Mouse (Mus musculus) lung, embryonic 14.5 days (tissue): ENCODE measurements around the gene Olfr1412. TPM values are rescaled to one million over a fixed set of nuclear protein-coding genes. Genes with fewer than 3 reads are reported as not detected.

Experiments
- ATAC-seq: fragments of 200-750 bp; cut with Nextera tagmentation; 2 replicates; pipeline ENCODE4 v1.8.0; 2017; ENCODE audit warnings: mild to moderate bottlenecking, moderate TSS enrichment, moderate library complexity; ENCODE audit not compliant: insufficient read depth
- DNase-seq: peaks from one replicate; pipeline ENCODE4 v3.0.0-alpha.2; 2015
- H3K27ac ChIP-seq: fragments of 300-500 bp; sonication (generic); 2 replicates; pipeline ENCODE4 v1.5.1; 2014; ENCODE audit warnings: low read depth, mild to moderate bottlenecking, moderate library complexity
- H3K27me3 ChIP-seq: fragments of 300-500 bp; sonication (generic); 2 replicates; pipeline ENCODE4 v1.6.1; 2014; ENCODE audit warnings: low read length, control low read depth; ENCODE audit not compliant: insufficient read depth
- H3K36me3 ChIP-seq: fragments of 300-500 bp; sonication (generic); 2 replicates; pipeline ENCODE4 v1.6.1; 2014; ENCODE audit warnings: control low read depth; ENCODE audit not compliant: insufficient read depth
- H3K4me1 ChIP-seq: fragments of 300-500 bp; sonication (generic); 2 replicates; pipeline ENCODE4 v1.6.1; 2014; ENCODE audit warnings: antibody characterized with exemption, control low read depth; ENCODE audit not compliant: insufficient read depth
- H3K4me2 ChIP-seq: fragments of 300-500 bp; sonication (generic); 2 replicates; pipeline ENCODE4 v1.6.1; 2014; ENCODE audit warnings: mild to moderate bottlenecking
- H3K4me3 ChIP-seq: fragments of 300-500 bp; sonication (generic); 2 replicates; pipeline ENCODE4 v1.5.1; 2014; ENCODE audit warnings: low read depth, low read length
- H3K9ac ChIP-seq: fragments of 300-500 bp; sonication (generic); 2 replicates; pipeline ENCODE4 v1.6.1; 2014
- H3K9me3 ChIP-seq: fragments of 300-500 bp; sonication (generic); 2 replicates; pipeline ENCODE4 v1.6.1; 2016; ENCODE audit warnings: low read depth, low read length, control low read depth
- CTCF ChIP-seq: IDR thresholded peaks from 2 replicates; pipeline ENCODE4 v1.5.1; 2016; ENCODE audit warnings: antibody characterized with exemption, low read depth
- WGBS: fragments of 180-500 bp; shearing (Covaris S2); extraction: QIAGEN DNeasy Blood & Tissue Kit; methylation state at CpG from one replicate; pipeline ENCODE4 v1.1.7; 2014; 5-methylcytosine and 5-hydroxymethylcytosine counted together
- polyA plus RNA-seq: library from polyadenylated mRNA; unstranded; fragments of >200 nt; fragmentation: Nextera tagmentation; extraction: Ambion mirVana; gene quantifications from 2 replicates; pipeline ENCODE4 v1.2.1, GENCODE M21; 2014

Gene Olfr1412
- polyA plus RNA-seq, 1 experiment from 2014 or later = not detected

GRCm38 (mm10) chr1:92637501-92638172 is 52.1 kb downstream of the Olfr1412 start:
- whole genome bisulfite sequencing = 87% methylated on average over 15 of the region's 15 CpGs
- no peak overlapping the region for H3K4me3 ChIP-seq

GRCm38 (mm10) chr1:92638181-92638580 is 52.6 kb downstream of the Olfr1412 start:
- H3K9me3 ChIP-seq = no peaks in the 10 kb centered on the region
- no peaks in the 10 kb centered on the region for H3K27me3 ChIP-seq
- DNase-seq (no peak), ATAC-seq (no peak)
- H3K4me2 ChIP-seq = no peak overlapping the region
- 86% methylated on average over 3 of the region's 3 CpGs for WGBS
- no peak overlapping the region for H3K27ac ChIP-seq
- H3K9ac ChIP-seq = no peak overlapping the region
- TF ChIP-seq CTCF = no peak
- H3K36me3 ChIP-seq = peaks cover 38% of the 10 kb centered on the region
- H3K4me3 ChIP-seq = no peak overlapping the region
- peaks cover 3% of the 10 kb centered on the region; the same call in 1 of the 2 replicates for H3K4me1 ChIP-seq

More at GRCm38 (mm10) chr1:92637501-92638172, 52.1 kb downstream of the Olfr1412 start:
- peaks cover 3% of the 10 kb centered on the region; the same call in 1 of the 2 replicates for H3K4me1 ChIP-seq
- no peak overlapping the region for H3K9ac ChIP-seq
- H3K27me3 ChIP-seq = no peaks in the 10 kb centered on the region
- ATAC-seq (no peak), DNase-seq (no peak)
- no peak for TF ChIP-seq CTCF
- no peaks in the 10 kb centered on the region for H3K9me3 ChIP-seq
- no peak overlapping the region for H3K4me2 ChIP-seq
- no peak overlapping the region for H3K27ac ChIP-seq
- H3K36me3 ChIP-seq = peaks cover 38% of the 10 kb centered on the region

GRCm38 (mm10) chr1:92638736-92639135 is 53.2 kb downstream of the Olfr1412 start:
- Histone ChIP-seq H3K4me2 (no peak overlapping the region), H3K9ac (no peak overlapping the region), H3K9me3 (no peaks in the 10 kb centered on the region), H3K36me3 (peaks cover 38% of the 10 kb centered on the region), H3K4me3 (no peak overlapping the region), H3K27ac (no peak overlapping the region), H3K27me3 (no peaks in the 10 kb centered on the region), H3K4me1 (peaks cover 3% of the 10 kb centered on the region; the same call in 1 of the 2 replicates)
- ATAC-seq = no peak
- no peak for DNase-seq
- 89% methylated on average over 4 of the region's 4 CpGs for WGBS
- TF ChIP-seq CTCF = no peak

GRCm38 (mm10) chr1:92640393-92640792 is 54.8 kb downstream of the Olfr1412 start:
- Histone ChIP-seq H3K4me3 (peak overlapping the region; percentile 65), H3K27me3 (no peaks in the 10 kb centered on the region), H3K4me2 (peak overlapping the region; percentile 98), H3K36me3 (peaks cover 38% of the 10 kb centered on the region), H3K4me1 (peaks cover 3% of the 10 kb centered on the region; the same call in 1 of the 2 replicates), H3K9me3 (no peaks in the 10 kb centered on the region), H3K27ac (no peak overlapping the region), H3K9ac (peak overlapping the region; percentile 93; the same call in 1 of the 2 replicates)
- WGBS = 78% methylated on average over 6 of the region's 6 CpGs
- no peak for TF ChIP-seq CTCF
- DNase-seq (no peak), ATAC-seq (no peak)

Other genes with a start within 250 kb of the Olfr1412 start
- gene Ndufa10, start 111.9 kb upstream of the Olfr1412 start, polyA plus RNA-seq = 265 and 268 TPM in 2 replicates
- not detected in 2 replicates for gene Olfr1416, start 100.7 kb upstream of the Olfr1412 start, polyA plus RNA-seq
- not detected in 2 replicates for gene Olfr1415, start 89.7 kb upstream of the Olfr1412 start, polyA plus RNA-seq
- gene Olfr1414, start 67.1 kb upstream of the Olfr1412 start, polyA plus RNA-seq = not detected in 2 replicates
- not detected in 2 replicates for gene Olfr1413, start 14.5 kb upstream of the Olfr1412 start, polyA plus RNA-seq
- gene Olfr1411, start 8.6 kb downstream of the Olfr1412 start, polyA plus RNA-seq = not detected in 2 replicates
- gene Olfr1410, start 20.0 kb downstream of the Olfr1412 start, polyA plus RNA-seq = not detected in 2 replicates
- gene Olfr12, start 32.0 kb downstream of the Olfr1412 start, polyA plus RNA-seq = not detected in 2 replicates
- 391 and 414 TPM in 2 replicates for gene Cops9, start 56.2 kb downstream of the Olfr1412 start, polyA plus RNA-seq
- gene Otos, start 63.1 kb downstream of the Olfr1412 start, polyA plus RNA-seq = not detected in 2 replicates
- gene Gpc1, start 245.9 kb downstream of the Olfr1412 start, polyA plus RNA-seq = 36.3 and 42.4 TPM in 2 replicates